In genomic region chr13:26153093-26153492, GRCm38 (mm10) we compare ENCODE assay signal across 21 mouse cellular contexts.
DNase-seq lines count a peak whose midpoint lies in the region; ATAC-seq lines count a peak whose summit lies in the region.
"Had no signal": no experiment of that assay in that cellular context is flagged by ENCODE, and none has a peak within 500 bp of the region (broad histone marks: within the 10 kb centered on the region; RNA-seq: fewer than 3 reads in every experiment).

No protein-coding gene starts in this region.

- no peak overlapping the region for H3K9ac ChIP-seq in midbrain, embryonic 11.5 days (ENCODE audit: low read length)
- H3K9ac ChIP-seq in forebrain, embryonic 13.5 days = no peak overlapping the region
- H3K9ac ChIP-seq: heart, embryonic 15.5 days; hindbrain, embryonic 14.5 days had no signal

- H3K4me3 ChIP-seq in midbrain, embryonic 10.5 days = no peak overlapping the region
- H3K4me3 ChIP-seq in midbrain, embryonic 11.5 days (ENCODE audit: low read depth, low read length) = no peak overlapping the region
- H3K4me3 ChIP-seq in forebrain, embryonic 13.5 days = no peak overlapping the region
- H3K4me3 ChIP-seq: embryonic facial prominence, embryonic 10.5 days; heart, adult 2 months; heart, embryonic 15.5 days had no signal

- WGBS in midbrain, embryonic 10.5 days = 84% methylated on average over 2 of the region's 2 CpGs
- WGBS in midbrain, embryonic 11.5 days = 77% methylated on average over 2 of the region's 2 CpGs
- 73% methylated on average over 2 of the region's 2 CpGs for WGBS in forebrain, embryonic 13.5 days

- no peak overlapping the region for H3K4me2 ChIP-seq in midbrain, embryonic 11.5 days
- H3K4me2 ChIP-seq in forebrain, embryonic 13.5 days = no peak overlapping the region
- H3K4me2 ChIP-seq: heart, embryonic 11.5 days; heart, embryonic 15.5 days; hindbrain, embryonic 14.5 days had no signal

- H3K36me3 ChIP-seq in midbrain, embryonic 10.5 days = no peaks in the 10 kb centered on the region
- no peaks in the 10 kb centered on the region for H3K36me3 ChIP-seq in midbrain, embryonic 11.5 days (ENCODE audit: control insufficient read depth, insufficient read depth, low read length)
- no peaks in the 10 kb centered on the region for H3K36me3 ChIP-seq in forebrain, embryonic 13.5 days (ENCODE audit: poor library complexity, severe bottlenecking)
- H3K36me3 ChIP-seq: embryonic facial prominence, embryonic 10.5 days; heart, embryonic 15.5 days had no signal

- peaks cover 25% of the 10 kb centered on the region for H3K27me3 ChIP-seq in midbrain, embryonic 10.5 days (ENCODE audit: low read depth, poor library complexity, severe bottlenecking)
- H3K27me3 ChIP-seq in midbrain, embryonic 11.5 days (ENCODE audit: control insufficient read depth, insufficient read depth, low read length) = no peaks in the 10 kb centered on the region
- H3K27me3 ChIP-seq in forebrain, embryonic 13.5 days = no peaks in the 10 kb centered on the region
- H3K27me3 ChIP-seq: CH12.LX; heart, embryonic 15.5 days; Patski had no signal

- H3K9me3 ChIP-seq in midbrain, embryonic 10.5 days (replicated peaks) = no peaks in the 10 kb centered on the region
- no peaks in the 10 kb centered on the region for H3K9me3 ChIP-seq in midbrain, embryonic 11.5 days (ENCODE audit: control insufficient read depth, low read length)
- H3K9me3 ChIP-seq in forebrain, embryonic 13.5 days (replicated peaks) = no peaks in the 10 kb centered on the region
- H3K9me3 ChIP-seq: embryonic facial prominence, embryonic 10.5 days; heart, embryonic 15.5 days had no signal

- H3K4me1 ChIP-seq in midbrain, embryonic 10.5 days = peaks cover 52% of the 10 kb centered on the region
- peaks cover 22% of the 10 kb centered on the region for H3K4me1 ChIP-seq in midbrain, embryonic 11.5 days (ENCODE audit: control insufficient read depth, insufficient read depth, low read length)
- peaks cover 31% of the 10 kb centered on the region for H3K4me1 ChIP-seq in forebrain, embryonic 13.5 days

- no peak for ATAC-seq in midbrain, embryonic 11.5 days (ENCODE audit: low FRiP score)
- no peak for ATAC-seq in forebrain, embryonic 13.5 days
- ATAC-seq: intestine, embryonic 16.5 days; Patski had no signal

- DNase-seq in midbrain, embryonic 10.5 days (ENCODE audit: low spot score) = no peak
- no peak for DNase-seq in midbrain, embryonic 11.5 days (ENCODE audit: low spot score, missing footprints)
- peak; percentile 52 for DNase-seq in fat pad, adult 2 months (ENCODE audit: extremely low read depth, low read depth, low spot score)
- peak; percentile 59 for DNase-seq in gonadal fat pad, adult 2 months (ENCODE audit: low read depth)
- DNase-seq in lung, adult 18-20 months = no peak
- no peak for DNase-seq in cerebellum, adult 11 months
- DNase-seq: adrenal gland, adult 2 months; adrenal gland, postnatal 25 days; cerebellum, adult 2 months; cerebellum, postnatal 10 days; gastrocnemius, postnatal 36 days; heart, adult 2 months; heart, postnatal 14 days had no signal

- peak overlapping the region; percentile 70 for H3K27ac ChIP-seq in midbrain, embryonic 10.5 days (replicated peaks)
- H3K27ac ChIP-seq in midbrain, embryonic 11.5 days (ENCODE audit: low read depth, low read length) = no peak overlapping the region
- H3K27ac ChIP-seq in forebrain, embryonic 13.5 days = peak overlapping the region; percentile 77
- H3K27ac ChIP-seq: embryonic facial prominence, embryonic 10.5 days; heart, adult 2 months; heart, embryonic 15.5 days had no signal

Comparison
In these comparisons a context has a peak if more than half of its experiments do, and no peak if none do; other contexts are left out.
1. DNase-seq: peak in fat pad, adult 2 months (single experiment) and gonadal fat pad, adult 2 months (single experiment); none in midbrain, embryonic 10.5 days (single experiment), midbrain, embryonic 11.5 days (single experiment), lung, adult 18-20 months (0 of 2) and cerebellum, adult 11 months (single experiment).